Mouse (Mus musculus) mature B cell (primary cell): ENCODE measurements around the gene Gm7257.

Experiments
- in situ Hi-C: fragments of 300-500 bp; cut with MboI; formaldehyde crosslinking; loops from 2 replicates; pipeline ENCODE4 v1.14.3; 2019

The Gm7257 gene

GRCm38 (mm10) chr9:36431584-36431983, at the start of gene Gm7257:
Gene Gm7257 (plus strand): TSS chr9:36431884.
- in situ Hi-C loops: no loop called here

GRCm38 (mm10) chr9:36402991-36403390, 28.7 kb upstream of the Gm7257 start:
- in situ Hi-C loops: no loop called here

- in situ Hi-C loops: no loop called here
Observed at GRCm38 (mm10) chr9:36435051-36435764, 3.5 kb downstream of the Gm7257 start.

GRCm38 (mm10) chr9:36475338-36475737, 43.7 kb downstream of the Gm7257 start, which contains the start of gene Gm9513:
Gene Gm9513 (plus strand): TSS chr9:36475638.
- in situ Hi-C loops: no loop called here
